Mouse (Mus musculus): ENCODE measurements around the gene Wbp11.

DNA sequence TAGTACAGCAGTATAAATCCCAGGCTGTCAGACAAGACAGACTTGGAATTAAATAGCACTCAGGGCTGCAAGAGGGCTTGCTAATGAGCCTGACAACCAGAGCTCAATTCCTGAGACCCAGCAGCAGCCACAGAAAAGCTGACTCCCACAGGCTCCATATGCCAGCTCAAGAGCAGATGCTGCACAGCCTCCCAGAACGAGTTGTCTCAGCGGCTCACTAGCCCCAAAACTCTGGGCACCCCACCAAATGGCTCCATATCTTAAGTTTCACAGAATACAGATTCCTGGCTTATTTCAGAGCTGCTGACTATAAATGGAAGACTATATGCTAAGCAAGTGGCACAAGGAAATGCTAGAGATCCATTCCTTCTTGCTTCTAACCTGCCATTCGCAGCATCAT, 10.5 kb downstream of the Wbp11 start:
- TF ChIP-seq CTCF (IDR thresholded peaks at IDR 0.05; ENCODE audit: control insufficient read depth, insufficient read depth, insufficient read length): no peak
- no peak for TF ChIP-seq MAX (IDR thresholded peaks at IDR 0.05)
- TF ChIP-seq USF1 (IDR thresholded peaks at IDR 0.05; ENCODE audit: low read depth): no peak
- no peak for TF ChIP-seq MYOG (IDR thresholded peaks at IDR 0.05; ENCODE audit: control insufficient read depth, extremely low read depth, insufficient read length)
- no peak for TF ChIP-seq CEBPB (IDR thresholded peaks at IDR 0.05; ENCODE audit: low read depth)
- no peak for TF ChIP-seq FOSL1 (IDR thresholded peaks at IDR 0.05; ENCODE audit: insufficient read depth, low read length, poor library complexity, severe bottlenecking)
